Mouse (Mus musculus) myocyte (in vitro differentiated cells): ENCODE measurements around the gene Dcakd. TPM values are rescaled to one million over a fixed set of nuclear protein-coding genes. Genes with fewer than 3 reads are reported as not detected.

Experiments
- H3K27me3 ChIP-seq: one replicate; pipeline ENCODE4 v1.6.1; 2011; ENCODE audit not compliant: control insufficient read depth, insufficient read depth, insufficient read length
- H3K36me3 ChIP-seq: one replicate; pipeline ENCODE4 v1.6.1; 2011; ENCODE audit not compliant: control insufficient read depth, insufficient read depth
- H3K4me2 ChIP-seq: one replicate; pipeline ENCODE4 v1.6.1; 2011; ENCODE audit warnings: low read depth, control low read depth
- H3K4me3 ChIP-seq: one replicate; pipeline ENCODE4 v1.5.1; 2011; ENCODE audit warnings: mild to moderate bottlenecking, control low read depth, moderate library complexity
- H3K79me2 ChIP-seq: one replicate; pipeline ENCODE4 v1.6.1; 2011; ENCODE audit not compliant: control insufficient read depth, insufficient read depth
- H3ac ChIP-seq: one replicate; pipeline ENCODE4 v1.6.1; 2011; ENCODE audit not compliant: control insufficient read depth, insufficient read length
- CEBPB ChIP-seq: IDR thresholded peaks from 2 replicates; pipeline ENCODE4 v1.6.1; 2011; ENCODE audit warnings: mild to moderate bottlenecking, moderate library complexity; ENCODE audit not compliant: poor library complexity, insufficient read depth, severe bottlenecking
- E2F4 ChIP-seq: IDR thresholded peaks from one replicate; pipeline ENCODE4 v1.6.1; 2011; ENCODE audit warnings: mild to moderate bottlenecking, control low read depth, moderate library complexity; ENCODE audit not compliant: insufficient read depth
- MAX ChIP-seq: IDR thresholded peaks from one replicate; pipeline ENCODE4 v1.6.1; 2011; ENCODE audit warnings: low read depth, mild to moderate bottlenecking, control low read depth
- MYOD1 ChIP-seq, 3 experiments: IDR thresholded peaks; one replicate each; pipeline ENCODE4 v1.6.1; 2011; ENCODE audit warnings: control low read depth in 2 of 3, low read depth in 2 of 3, mild to moderate bottlenecking in 2 of 3, moderate library complexity in 1 of 3; ENCODE audit not compliant: insufficient read length in 2 of 3, control insufficient read depth in 1 of 3
- MYOG ChIP-seq, 3 experiments: IDR thresholded peaks; one replicate each; pipeline ENCODE4 v1.6.1; 2011; ENCODE audit warnings: control low read depth in 2 of 3, low read depth in 2 of 3, mild to moderate bottlenecking in 2 of 3; ENCODE audit not compliant: insufficient read length in 2 of 3, control insufficient read depth in 1 of 3, insufficient read depth in 1 of 3
- POLR2A ChIP-seq: IDR thresholded peaks from one replicate; pipeline ENCODE4 v1.6.1; 2011; ENCODE audit warnings: low read depth, mild to moderate bottlenecking, control low read depth, moderate library complexity; ENCODE audit not compliant: insufficient read length
- POLR2AphosphoS2 ChIP-seq: IDR thresholded peaks from one replicate; pipeline ENCODE4 v1.6.1; 2011; ENCODE audit warnings: low read depth, control low read depth; ENCODE audit not compliant: insufficient read length
- REST ChIP-seq: IDR thresholded peaks from one replicate; pipeline ENCODE4 v1.6.1; 2011; ENCODE audit warnings: mild to moderate bottlenecking, control low read depth, moderate library complexity; ENCODE audit not compliant: insufficient read depth, insufficient read length
- SRF ChIP-seq: IDR thresholded peaks from one replicate; pipeline ENCODE4 v1.6.1; 2011; ENCODE audit warnings: low read depth; ENCODE audit not compliant: control insufficient read depth, insufficient read length
- TCF12 ChIP-seq: IDR thresholded peaks from one replicate; pipeline ENCODE4 v1.6.1; 2011; ENCODE audit warnings: mild to moderate bottlenecking, control low read depth; ENCODE audit not compliant: poor library complexity, insufficient read depth, severe bottlenecking
- TCF3 ChIP-seq: IDR thresholded peaks from one replicate; pipeline ENCODE4 v1.6.1; 2011; ENCODE audit warnings: low read depth, control low read depth; ENCODE audit not compliant: insufficient read length
- USF1 ChIP-seq: IDR thresholded peaks from one replicate; pipeline ENCODE4 v1.6.1; 2011; ENCODE audit warnings: low read depth, mild to moderate bottlenecking, control low read depth, moderate library complexity
- polyA plus RNA-seq: library from polyadenylated mRNA; unstranded; fragments of >200 nt; fragmentation: generic; extraction: Trizol; gene quantifications from one replicate; pipeline ENCODE4 v1.2.1, GENCODE M21; 2012; ENCODE audit warnings: missing spikeins

Gene Dcakd
- 199 TPM for polyA plus RNA-seq

DNA sequence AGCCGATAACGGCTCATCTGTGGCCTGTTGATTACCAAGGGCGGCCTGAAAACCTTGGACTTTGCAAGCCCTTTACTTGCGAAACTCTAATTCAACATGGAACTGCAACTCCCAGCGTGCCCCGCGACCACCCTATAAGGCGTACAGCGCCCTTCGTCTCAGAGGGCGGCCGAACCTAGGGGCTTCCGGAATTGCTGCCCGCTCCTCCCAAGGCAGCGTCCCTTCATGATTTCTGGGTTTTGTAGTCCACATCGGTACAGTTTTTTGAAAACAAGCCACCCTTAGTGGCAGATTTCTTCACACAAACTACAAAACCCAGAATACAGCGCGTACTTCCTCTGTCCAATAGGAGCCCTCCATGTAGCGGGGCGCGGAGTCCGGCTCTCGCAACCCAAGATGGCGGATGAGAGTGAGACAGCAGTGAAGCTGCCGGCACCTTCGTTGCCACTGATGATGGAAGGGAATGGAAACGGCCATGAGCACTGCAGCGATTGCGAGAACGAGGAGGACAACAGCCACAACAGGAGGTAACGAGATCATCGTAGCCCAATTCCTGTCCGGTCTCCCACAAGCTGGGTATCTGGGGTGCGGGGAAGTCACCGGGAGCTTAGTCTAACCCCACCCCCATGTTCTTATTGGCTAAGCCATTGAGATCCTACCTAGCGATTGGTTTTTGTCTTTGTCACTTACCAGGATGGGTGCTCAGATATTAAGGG, at the start of gene Dcakd, which contains the start of gene Nmt1:
TSS of gene Dcakd (minus strand) at position 158 of the 716 bp plus-strand sequence.
TSS of gene Nmt1 (plus strand) at position 15 of the 716 bp plus-strand sequence.
- TF ChIP-seq MAX (no peak), REST (peak; percentile 51), TCF12 (no peak), E2F4 (no peak), POLR2A (peak; percentile 89), USF1 (no peak), MYOD1 (IDR thresholded peaks at IDR 0.05; ENCODE audit: control insufficient read depth in 1 of 3, insufficient read length in 2 of 3, low read depth in 2 of 3) (no peak), POLR2AphosphoS2 (peak; percentile 94), MYOG (IDR thresholded peaks at IDR 0.05; ENCODE audit: control insufficient read depth in 1 of 3, insufficient read depth in 1 of 3, insufficient read length in 2 of 3, low read depth in 2 of 3) (no peak), TCF3 (no peak), SRF (peak; percentile 94), CEBPB (peak; percentile 72)
- H3K4me3 ChIP-seq, result peak within 1 kb of the TSS; percentile 68
- no peaks in the 10 kb centered on the region for H3K27me3 ChIP-seq
- H3K4me2 ChIP-seq, result peak within 1 kb of the TSS; percentile 89
- H3K79me2 ChIP-seq, result peaks cover 71% of the 10 kb centered on the region
- peaks cover 8% of the 10 kb centered on the region for H3K36me3 ChIP-seq
- H3ac ChIP-seq, result peak within 1 kb of the TSS; percentile 36

DNA sequence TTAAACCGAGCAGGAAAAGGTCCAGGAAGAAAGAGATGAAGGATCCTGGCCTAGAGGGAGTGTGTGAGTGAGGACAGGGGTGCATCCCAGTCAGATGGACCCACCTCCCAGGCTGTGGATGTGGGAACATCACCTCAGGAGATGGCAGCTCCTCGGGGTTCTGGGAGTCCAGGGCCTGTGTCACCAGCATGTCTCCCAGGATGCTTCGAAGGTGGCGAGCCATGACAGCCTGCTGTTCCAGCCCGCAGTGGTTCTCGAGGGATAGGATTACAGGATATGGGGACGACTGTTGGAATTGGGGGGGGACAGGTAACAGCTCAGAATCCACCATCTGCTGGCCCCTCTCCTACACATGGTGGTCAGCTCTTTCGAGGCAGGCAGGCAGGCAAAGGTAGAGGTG, 48.4 kb upstream of the Dcakd start:
- H3ac ChIP-seq, result no peak overlapping the region
- TF ChIP-seq MAX (no peak), TCF12 (no peak), TCF3 (no peak), POLR2A (no peak), MYOD1 (IDR thresholded peaks at IDR 0.05; ENCODE audit: control insufficient read depth in 1 of 3, insufficient read length in 2 of 3, low read depth in 2 of 3) (no peak), MYOG (IDR thresholded peaks at IDR 0.05; ENCODE audit: control insufficient read depth in 1 of 3, insufficient read depth in 1 of 3, insufficient read length in 2 of 3, low read depth in 2 of 3) (no peak), USF1 (no peak), SRF (no peak), REST (no peak), E2F4 (no peak), CEBPB (no peak), POLR2AphosphoS2 (no peak)
- no peaks in the 10 kb centered on the region for H3K79me2 ChIP-seq
- no peaks in the 10 kb centered on the region for H3K27me3 ChIP-seq
- no peak overlapping the region for H3K4me3 ChIP-seq
- no peak overlapping the region for H3K4me2 ChIP-seq
- H3K36me3 ChIP-seq, result peaks cover 32% of the 10 kb centered on the region

DNA sequence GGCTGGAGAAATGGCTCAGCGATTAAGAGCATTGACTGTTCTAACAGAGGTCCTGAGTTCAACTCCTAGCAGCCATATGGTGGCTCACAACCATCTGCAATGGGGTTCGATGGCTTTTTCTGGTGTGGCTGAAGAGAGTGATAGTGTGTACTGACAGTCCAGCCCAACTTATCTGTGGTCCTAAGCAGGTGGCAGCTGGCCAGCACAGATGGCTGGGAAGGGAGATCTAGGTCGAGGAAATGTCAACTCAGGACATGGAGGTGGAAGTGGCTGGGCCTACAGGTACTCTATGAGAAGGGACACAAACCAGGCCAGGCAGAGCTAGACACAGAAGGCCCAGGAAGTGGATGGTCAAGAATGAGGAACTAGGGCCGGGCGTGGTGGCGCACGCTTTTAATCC, 47.9 kb upstream of the Dcakd start:
- no peaks in the 10 kb centered on the region for H3K79me2 ChIP-seq
- H3K4me2 ChIP-seq, result no peak overlapping the region
- no peak overlapping the region for H3K4me3 ChIP-seq
- no peak overlapping the region for H3ac ChIP-seq
- no peak for TF ChIP-seq TCF3
- TF ChIP-seq MAX, result no peak
- no peak for TF ChIP-seq REST
- no peak for TF ChIP-seq USF1
- TF ChIP-seq CEBPB, result no peak
- no peak for TF ChIP-seq POLR2A
- no peak for TF ChIP-seq SRF
- no peak for TF ChIP-seq E2F4
- TF ChIP-seq MYOD1 (IDR thresholded peaks at IDR 0.05; ENCODE audit: control insufficient read depth in 1 of 3, insufficient read length in 2 of 3, low read depth in 2 of 3), result no peak
- TF ChIP-seq MYOG (IDR thresholded peaks at IDR 0.05; ENCODE audit: control insufficient read depth in 1 of 3, insufficient read depth in 1 of 3, insufficient read length in 2 of 3, low read depth in 2 of 3), result no peak
- TF ChIP-seq POLR2AphosphoS2, result no peak
- no peak for TF ChIP-seq TCF12
- H3K27me3 ChIP-seq, result no peaks in the 10 kb centered on the region
- H3K36me3 ChIP-seq, result peaks cover 37% of the 10 kb centered on the region

DNA sequence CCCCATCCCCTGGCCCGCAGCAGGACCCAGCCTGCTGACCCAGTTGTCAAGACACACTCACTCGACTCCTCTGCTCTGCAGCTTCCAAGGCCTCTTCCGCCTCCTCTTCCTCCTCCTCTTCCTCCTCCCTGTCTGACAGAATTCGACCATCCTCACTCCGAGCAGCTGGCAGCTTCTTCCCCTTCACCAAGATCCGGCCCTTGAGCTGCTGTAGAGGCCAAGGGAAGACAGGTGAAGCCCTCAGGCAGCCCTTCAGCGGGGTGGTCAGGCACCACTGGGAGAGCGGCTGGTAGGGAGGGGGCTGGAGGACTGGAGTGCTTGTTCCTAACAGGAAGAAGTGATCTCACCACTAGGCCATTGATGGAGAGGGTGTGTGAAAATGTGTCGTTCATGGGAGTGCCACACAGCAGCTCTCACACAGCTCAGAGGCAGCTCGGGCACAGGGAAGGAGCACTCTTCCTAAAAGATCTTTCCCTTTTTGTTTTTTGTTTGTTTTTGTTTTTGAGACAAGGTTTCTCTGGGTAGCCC, 46.7 kb upstream of the Dcakd start:
- TF ChIP-seq REST (no peak), CEBPB (no peak), MYOD1 (IDR thresholded peaks at IDR 0.05; ENCODE audit: control insufficient read depth in 1 of 3, insufficient read length in 2 of 3, low read depth in 2 of 3) (no peak), MYOG (IDR thresholded peaks at IDR 0.05; ENCODE audit: control insufficient read depth in 1 of 3, insufficient read depth in 1 of 3, insufficient read length in 2 of 3, low read depth in 2 of 3) (no peak), POLR2AphosphoS2 (no peak), POLR2A (no peak), USF1 (no peak), SRF (no peak), E2F4 (no peak), TCF12 (no peak)
- Histone ChIP-seq H3K79me2 (no peaks in the 10 kb centered on the region), H3K36me3 (peaks cover 42% of the 10 kb centered on the region), H3ac (no peak overlapping the region), H3K4me3 (no peak overlapping the region), H3K27me3 (no peaks in the 10 kb centered on the region), H3K4me2 (no peak overlapping the region)
